Mouse (Mus musculus) thymus, adult 2 months (tissue): ENCODE results near the gene Atad5.

Experiments
- CTCF ChIP-seq: fragments of 200-500 bp; IDR thresholded peaks from 2 replicates; pipeline ENCODE4 v1.5.1; 2012; ENCODE audit warnings: mild to moderate bottlenecking, control low read depth, low read length, moderate library complexity, borderline replicate concordance; ENCODE audit not compliant: control insufficient read depth, poor library complexity, insufficient read depth; ENCODE audit errors: extremely low read depth
- POLR2A ChIP-seq: fragments of 200-500 bp; IDR thresholded peaks from 2 replicates; pipeline ENCODE4 v1.6.1; 2012; ENCODE audit warnings: mild to moderate bottlenecking, low read length, control low read depth, moderate library complexity; ENCODE audit not compliant: control insufficient read depth, poor library complexity, insufficient read depth; ENCODE audit errors: extremely low read depth

DNA sequence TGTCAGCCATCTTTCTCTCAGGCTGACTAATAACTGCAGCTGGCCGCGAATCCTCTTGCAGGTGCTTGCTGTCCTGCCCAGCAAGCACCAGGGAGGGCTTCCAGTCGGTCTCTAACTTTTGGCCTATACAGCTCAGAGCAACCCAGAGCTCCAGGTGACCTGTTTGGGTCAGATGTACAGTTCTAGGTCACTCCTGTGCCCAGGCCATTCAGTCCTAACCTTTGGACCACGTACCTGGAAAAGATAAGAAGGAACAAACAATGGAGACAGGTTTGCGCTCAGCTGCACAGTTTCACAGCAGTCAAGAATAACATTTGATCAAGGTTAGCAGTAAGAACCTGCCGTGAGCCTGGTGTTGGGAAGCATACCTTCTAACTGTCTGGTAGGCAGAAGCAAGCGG lies 69.8 kb downstream of the Atad5 start:
- no peak for TF ChIP-seq CTCF
- TF ChIP-seq POLR2A: no peak
